Mouse (Mus musculus): ENCODE measurements around the gene A730071L15Rik. TPM values are rescaled to one million over a fixed set of nuclear protein-coding genes. Genes with fewer than 3 reads are reported as not detected.
A peak's percentile ranks its signal among the peaks of the same experiment; 100 is the strongest.

The A730071L15Rik gene
- polyA plus RNA-seq, 1 experiment from 2014 or later: 0.86 TPM

DNA sequence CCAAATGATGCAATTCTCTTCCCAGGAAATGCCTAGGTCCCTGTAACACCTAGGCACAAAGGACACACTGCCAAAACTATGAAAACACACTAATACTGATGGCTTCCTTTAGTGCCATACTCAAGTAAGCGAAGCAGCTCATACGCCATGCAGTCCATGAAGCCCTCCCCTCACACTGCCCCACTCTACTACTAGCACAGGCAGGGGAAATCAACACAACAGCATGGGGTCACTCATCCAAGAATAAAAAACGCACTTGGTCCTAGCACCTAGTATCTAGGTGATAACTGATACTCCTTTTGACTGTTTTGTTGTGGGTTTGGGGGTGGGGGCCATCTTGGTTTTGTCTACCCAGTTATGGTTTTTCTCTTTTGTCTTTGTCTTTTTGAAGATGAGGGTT lies 12.4 kb upstream of the A730071L15Rik start:
- H3K9ac ChIP-seq: no peak overlapping the region
- peaks cover 7% of the 10 kb centered on the region; the same call in 1 of the 2 replicates for H3K36me3 ChIP-seq
- no peaks in the 10 kb centered on the region for H3K27me3 ChIP-seq
- H3K4me3 ChIP-seq: no peak overlapping the region
- 0 out of 2 replicates have a peak overlapping the region, but pooled peaks have one; percentile 36 for H3K27ac ChIP-seq (replicated peaks)
- 81% methylated on average over 3 of the region's 3 CpGs for WGBS
- H3K4me2 ChIP-seq: no peak overlapping the region
- H3K9me3 ChIP-seq: no peaks in the 10 kb centered on the region
- ATAC-seq (ENCODE audit: low FRiP score, low read depth): peak; percentile 14; the same call in 1 of the 2 replicates
- H3K4me1 ChIP-seq (replicated peaks): peaks cover 22% of the 10 kb centered on the region

GRCm38 (mm10) chr11:6187878-6188277 lies 12.0 kb upstream of the A730071L15Rik start:
- Histone ChIP-seq H3K4me2 (no peak overlapping the region), H3K36me3 (peaks cover 11% of the 10 kb centered on the region; the same call in 1 of the 2 replicates), H3K27ac (replicated peaks) (no peak overlapping the region), H3K27me3 (no peaks in the 10 kb centered on the region), H3K4me3 (no peak overlapping the region), H3K9me3 (no peaks in the 10 kb centered on the region), H3K4me1 (replicated peaks) (peaks cover 18% of the 10 kb centered on the region), H3K9ac (no peak overlapping the region)
- peak; percentile 76 for ATAC-seq (ENCODE audit: low FRiP score, low read depth)
- WGBS: 5% methylated on average over 2 of the region's 2 CpGs

- H3K36me3 ChIP-seq: peaks cover 13% of the 10 kb centered on the region; the same call in 1 of the 2 replicates
- H3K4me3 ChIP-seq: no peak overlapping the region
- WGBS: 93% methylated on average over 8 of the region's 8 CpGs
- no peak overlapping the region for H3K4me2 ChIP-seq
- H3K27ac ChIP-seq (replicated peaks): no peak overlapping the region
- H3K27me3 ChIP-seq: no peaks in the 10 kb centered on the region
- H3K4me1 ChIP-seq (replicated peaks): peaks cover 32% of the 10 kb centered on the region
- ATAC-seq (ENCODE audit: low FRiP score, low read depth): no peak
- H3K9me3 ChIP-seq: no peaks in the 10 kb centered on the region
- no peak overlapping the region for H3K9ac ChIP-seq
These were observed 3.0 kb upstream of the A730071L15Rik start for GRCm38 (mm10) chr11:6196780-6197179.

- Histone ChIP-seq H3K9me3 (no peaks in the 10 kb centered on the region), H3K4me1 (replicated peaks) (peaks cover 32% of the 10 kb centered on the region), H3K27ac (replicated peaks) (no peak overlapping the region), H3K36me3 (no peaks in the 10 kb centered on the region), H3K9ac (no peak overlapping the region), H3K27me3 (no peaks in the 10 kb centered on the region), H3K4me2 (peak overlapping the region; percentile 68), H3K4me3 (peak overlapping the region; percentile 73)
- 96% methylated on average over 4 of the region's 4 CpGs for WGBS
- no peak for ATAC-seq (ENCODE audit: low FRiP score, low read depth)
These were observed 1.4 kb upstream of the A730071L15Rik start for GRCm38 (mm10) chr11:6198449-6198848.

GRCm38 (mm10) chr11:6200087-6200569 lies 299 bp downstream of the A730071L15Rik start, which contains the start of gene Nudcd3:
Gene Nudcd3, minus strand, starts transcription at chr11:6200415.
- H3K9ac ChIP-seq: peak within 1 kb of the TSS; percentile 75
- WGBS: 0% methylated on average over 39 of the region's 39 CpGs
- no peaks in the 10 kb centered on the region for H3K36me3 ChIP-seq
- ATAC-seq (ENCODE audit: low FRiP score, low read depth): peak; percentile 98
- H3K4me3 ChIP-seq: peak within 1 kb of the TSS; percentile 73
- H3K4me1 ChIP-seq (replicated peaks): peaks cover 32% of the 10 kb centered on the region
- peak within 1 kb of the TSS; percentile 68 for H3K4me2 ChIP-seq
- H3K27me3 ChIP-seq: no peaks in the 10 kb centered on the region
- peak within 1 kb of the TSS; percentile 96 for H3K27ac ChIP-seq (replicated peaks)
- no peaks in the 10 kb centered on the region for H3K9me3 ChIP-seq

DNA sequence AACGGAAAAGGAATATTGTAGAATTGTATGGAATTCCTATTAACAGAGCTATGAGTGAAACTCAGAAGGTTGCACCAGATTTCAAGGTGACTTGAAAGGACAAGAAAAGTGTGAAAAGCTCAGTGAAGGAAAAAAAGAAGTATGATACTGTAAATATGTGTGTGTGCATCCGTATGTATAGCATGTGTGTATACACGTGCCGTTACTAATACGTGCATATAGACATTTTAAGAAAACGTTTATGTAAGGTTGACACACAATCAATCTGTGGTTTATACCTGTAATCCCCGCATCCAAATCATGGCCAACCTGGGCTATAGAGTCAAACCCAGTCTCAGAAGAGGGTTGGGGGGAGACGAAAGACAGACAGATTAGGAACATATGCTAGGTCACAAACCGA lies 741 bp downstream of the A730071L15Rik start:
- no peaks in the 10 kb centered on the region for H3K36me3 ChIP-seq
- peak overlapping the region; percentile 96 for H3K27ac ChIP-seq (replicated peaks)
- H3K27me3 ChIP-seq: no peaks in the 10 kb centered on the region
- H3K4me3 ChIP-seq: peak overlapping the region; percentile 73
- H3K9me3 ChIP-seq: no peaks in the 10 kb centered on the region
- peak; percentile 54 for ATAC-seq (ENCODE audit: low FRiP score, low read depth)
- peak overlapping the region; percentile 68 for H3K4me2 ChIP-seq
- peak overlapping the region; percentile 75 for H3K9ac ChIP-seq
- WGBS: 21% methylated on average over 9 of the region's 9 CpGs
- peaks cover 32% of the 10 kb centered on the region for H3K4me1 ChIP-seq (replicated peaks)

DNA sequence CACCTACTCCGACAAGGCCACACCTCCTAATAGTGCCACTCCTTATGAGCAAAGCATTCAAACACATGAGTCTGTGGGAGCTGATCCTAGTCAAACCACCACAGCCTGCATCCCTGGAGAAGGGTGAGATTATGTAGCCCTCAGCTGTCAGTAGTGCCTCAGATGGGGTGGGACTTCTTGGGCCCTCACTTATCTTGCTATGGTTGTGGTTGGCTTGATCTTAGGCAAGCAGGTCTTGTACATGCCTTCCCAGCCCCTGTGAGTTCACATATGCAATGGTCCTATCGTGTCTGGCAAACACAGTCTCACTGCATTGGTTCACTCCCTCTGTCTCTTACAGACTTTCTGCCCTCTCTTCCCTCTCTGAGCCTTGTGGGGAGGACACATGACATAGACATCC lies 7.3 kb downstream of the A730071L15Rik start:
- ATAC-seq (ENCODE audit: low FRiP score, low read depth): no peak
- Histone ChIP-seq H3K4me2 (no peak overlapping the region), H3K27ac (replicated peaks) (no peak overlapping the region), H3K36me3 (no peaks in the 10 kb centered on the region), H3K4me3 (no peak overlapping the region), H3K4me1 (replicated peaks) (no peaks in the 10 kb centered on the region), H3K9me3 (no peaks in the 10 kb centered on the region), H3K27me3 (no peaks in the 10 kb centered on the region), H3K9ac (no peak overlapping the region)
- WGBS: 81% methylated on average over 2 of the region's 2 CpGs

DNA sequence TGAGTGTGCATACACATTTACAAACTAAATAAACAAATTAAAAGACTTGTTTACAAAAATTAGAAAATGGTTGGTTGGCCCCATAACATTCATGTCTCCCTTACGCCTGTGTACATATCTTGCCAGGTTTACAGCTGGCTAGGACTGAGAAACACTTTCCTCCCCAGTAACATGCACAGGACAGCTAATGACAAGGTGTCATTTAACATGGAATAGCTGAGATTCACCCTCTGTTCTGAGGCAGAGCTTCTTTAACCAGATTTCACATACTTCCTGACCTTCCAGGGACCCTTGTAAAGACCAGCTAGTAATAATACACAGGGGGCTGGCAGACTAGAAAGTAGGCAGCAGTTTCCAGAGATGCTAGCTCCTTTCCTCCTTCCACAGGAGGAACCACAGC lies 8.3 kb downstream of the A730071L15Rik start:
- WGBS: 90% methylated on average over 1 of the region's 1 CpGs
- H3K9me3 ChIP-seq: no peaks in the 10 kb centered on the region
- no peak overlapping the region for H3K9ac ChIP-seq
- H3K4me2 ChIP-seq: no peak overlapping the region
- H3K27ac ChIP-seq (replicated peaks): no peak overlapping the region
- no peak for ATAC-seq (ENCODE audit: low FRiP score, low read depth)
- no peaks in the 10 kb centered on the region for H3K27me3 ChIP-seq
- H3K4me3 ChIP-seq: no peak overlapping the region
- H3K4me1 ChIP-seq (replicated peaks): no peaks in the 10 kb centered on the region
- H3K36me3 ChIP-seq: no peaks in the 10 kb centered on the region

DNA sequence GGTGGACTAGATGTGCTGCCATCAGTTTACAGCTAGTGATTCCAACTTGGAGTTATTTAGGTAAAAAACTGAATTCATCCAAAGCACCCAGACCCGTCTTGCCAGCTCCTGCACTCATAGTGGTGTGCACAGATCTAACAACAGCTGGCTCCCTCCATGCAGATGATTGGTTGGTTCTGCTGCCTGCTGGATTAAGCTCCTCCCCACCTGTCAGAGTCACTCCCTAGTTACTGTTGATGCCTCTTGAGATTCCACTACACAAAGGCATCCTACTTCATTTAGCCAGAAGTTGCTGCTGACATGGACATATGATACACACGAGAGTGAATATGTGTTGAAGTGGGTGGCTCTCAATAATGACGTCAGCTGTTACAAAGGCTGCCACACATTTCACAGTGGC lies 17.0 kb downstream of the A730071L15Rik start:
- Histone ChIP-seq H3K4me1 (replicated peaks) (no peaks in the 10 kb centered on the region), H3K9ac (no peak overlapping the region), H3K4me3 (no peak overlapping the region), H3K27me3 (no peaks in the 10 kb centered on the region), H3K9me3 (no peaks in the 10 kb centered on the region), H3K4me2 (no peak overlapping the region), H3K36me3 (no peaks in the 10 kb centered on the region), H3K27ac (replicated peaks) (no peak overlapping the region)
- no peak for ATAC-seq (ENCODE audit: low FRiP score, low read depth)
- WGBS: 63% methylated on average over 3 of the region's 3 CpGs

DNA sequence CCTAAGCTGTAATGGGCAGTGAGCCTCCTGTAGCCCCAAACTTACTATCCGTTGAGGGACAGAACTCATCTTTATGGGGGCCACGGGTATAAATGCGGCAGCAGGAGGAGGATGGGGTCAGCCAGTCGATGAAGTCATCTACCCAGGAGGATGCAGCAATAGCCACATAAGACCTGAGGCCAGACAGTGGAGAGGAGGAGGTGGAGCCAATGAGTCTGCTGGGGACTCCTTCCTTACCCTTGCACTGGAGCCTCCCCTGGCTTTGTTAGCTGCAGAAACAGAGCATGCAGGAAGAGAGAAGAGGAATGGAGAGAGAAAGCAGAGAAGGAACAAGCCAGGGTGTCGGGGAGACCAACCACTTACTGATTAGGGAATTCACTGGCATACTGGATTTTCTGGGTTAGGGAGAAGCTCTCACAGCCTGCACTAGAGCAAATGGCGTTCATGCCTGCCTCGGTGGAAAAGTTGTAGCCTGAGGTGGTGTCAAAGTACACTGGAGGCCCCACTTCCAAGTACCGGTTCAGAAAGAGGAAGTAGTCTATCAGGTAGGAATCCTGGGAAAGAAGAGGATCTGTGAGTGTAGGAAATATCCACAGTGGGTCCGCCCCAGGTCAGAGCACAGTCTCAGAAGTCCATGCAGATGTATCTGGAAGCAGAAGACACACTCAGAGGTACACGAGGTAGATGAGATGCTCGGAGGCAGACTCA lies 18.5 kb downstream of the A730071L15Rik start:
- no peaks in the 10 kb centered on the region for H3K9me3 ChIP-seq
- H3K9ac ChIP-seq: no peak overlapping the region
- H3K4me1 ChIP-seq (replicated peaks): no peaks in the 10 kb centered on the region
- no peaks in the 10 kb centered on the region for H3K36me3 ChIP-seq
- H3K27ac ChIP-seq (replicated peaks): no peak overlapping the region
- WGBS: 84% methylated on average over 11 of the region's 11 CpGs
- H3K4me3 ChIP-seq: no peak overlapping the region
- no peak overlapping the region for H3K4me2 ChIP-seq
- ATAC-seq (ENCODE audit: low FRiP score, low read depth): no peak
- H3K27me3 ChIP-seq: no peaks in the 10 kb centered on the region

DNA sequence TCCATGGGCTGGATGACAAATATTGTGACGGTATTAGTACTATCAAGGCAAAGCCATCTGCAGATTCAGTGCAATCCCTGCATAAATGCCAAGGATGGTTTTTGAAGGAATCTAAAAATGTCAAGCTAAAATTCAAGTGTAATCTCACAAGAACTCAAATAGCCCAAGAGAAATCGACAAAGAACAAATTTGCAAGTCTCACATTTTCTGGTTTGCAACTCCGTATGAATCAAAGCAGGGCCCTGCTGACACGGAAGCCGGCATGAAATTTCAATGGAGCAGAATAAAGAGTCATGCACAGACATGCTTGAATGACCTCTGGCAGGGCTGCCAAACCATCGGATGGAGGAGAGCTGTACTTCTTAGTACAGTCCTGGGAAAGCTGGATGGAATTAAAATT lies 20.1 kb downstream of the A730071L15Rik start:
- WGBS: 67% methylated on average over 6 of the region's 6 CpGs

GRCm38 (mm10) chr11:6222187-6222586 lies 22.4 kb downstream of the A730071L15Rik start:
- no peaks in the 10 kb centered on the region for H3K4me1 ChIP-seq (replicated peaks)
- no peak overlapping the region for H3K4me3 ChIP-seq
- H3K36me3 ChIP-seq: no peaks in the 10 kb centered on the region
- no peaks in the 10 kb centered on the region for H3K9me3 ChIP-seq
- 95% methylated on average over 10 of the region's 10 CpGs for WGBS
- no peak overlapping the region for H3K4me2 ChIP-seq
- H3K9ac ChIP-seq: no peak overlapping the region
- ATAC-seq (ENCODE audit: low FRiP score, low read depth): no peak
- H3K27ac ChIP-seq (replicated peaks): no peak overlapping the region
- no peaks in the 10 kb centered on the region for H3K27me3 ChIP-seq

More for the DNA sequence above, 20.1 kb downstream of the A730071L15Rik start:
- Histone ChIP-seq H3K27ac (replicated peaks) (no peak overlapping the region), H3K27me3 (no peaks in the 10 kb centered on the region), H3K4me2 (no peak overlapping the region), H3K4me3 (no peak overlapping the region), H3K9me3 (no peaks in the 10 kb centered on the region), H3K36me3 (no peaks in the 10 kb centered on the region), H3K9ac (no peak overlapping the region), H3K4me1 (replicated peaks) (no peaks in the 10 kb centered on the region)
- ATAC-seq (ENCODE audit: low FRiP score, low read depth): no peak

Measured in hindbrain, embryonic 15.5 days (tissue).